Mouse (Mus musculus): ENCODE data around the gene Zcchc7. TPM values are rescaled to one million over a fixed set of nuclear protein-coding genes. Genes with fewer than 3 reads are reported as not detected.

Zcchc7 gene
- polyA plus RNA-seq, 1 experiment from 2014 or later: 22.3 TPM

DNA sequence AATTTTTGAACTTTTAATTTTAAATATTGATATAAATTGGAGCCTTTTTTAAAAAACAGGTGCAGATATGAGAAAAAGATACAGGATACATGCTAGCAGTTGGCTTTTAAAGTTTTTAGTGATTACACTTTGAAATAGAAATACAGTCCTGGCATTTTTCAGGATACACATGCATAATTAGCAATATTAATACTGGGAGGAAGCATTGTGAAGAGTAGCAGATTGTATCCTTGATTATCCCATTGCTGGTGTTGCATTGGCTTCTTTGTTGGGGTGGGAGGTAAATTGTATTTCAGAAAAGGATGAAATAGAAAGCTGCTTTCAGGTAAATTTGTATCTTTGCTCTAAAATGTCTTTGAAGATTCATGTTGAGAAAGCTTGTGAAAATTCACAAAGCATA is 22.0 kb downstream of the Zcchc7 start:
- no peak overlapping the region for H3K4me2 ChIP-seq (ENCODE audit: low read depth, severe bottlenecking)
- DNase-seq (ENCODE audit: low spot score) (no peak), ATAC-seq (ENCODE audit: insufficient number of reproducible peaks, low FRiP score, low TSS enrichment, low read depth) (no peak)
- no peaks in the 10 kb centered on the region for H3K36me3 ChIP-seq (ENCODE audit: control insufficient read depth, insufficient read depth, low read length)
- no peaks in the 10 kb centered on the region for H3K4me1 ChIP-seq (ENCODE audit: control insufficient read depth, insufficient read depth, low read length)
- H3K4me3 ChIP-seq (ENCODE audit: low read depth, low read length): no peak overlapping the region
- H3K27ac ChIP-seq (replicated peaks; ENCODE audit: low read depth, low read length): no peak overlapping the region
- H3K27me3 ChIP-seq (ENCODE audit: control insufficient read depth, insufficient read depth, low read length): no peaks in the 10 kb centered on the region
- no peaks in the 10 kb centered on the region for H3K9me3 ChIP-seq (ENCODE audit: control insufficient read depth, low read length)
- H3K9ac ChIP-seq (ENCODE audit: low read length): no peak overlapping the region

DNA sequence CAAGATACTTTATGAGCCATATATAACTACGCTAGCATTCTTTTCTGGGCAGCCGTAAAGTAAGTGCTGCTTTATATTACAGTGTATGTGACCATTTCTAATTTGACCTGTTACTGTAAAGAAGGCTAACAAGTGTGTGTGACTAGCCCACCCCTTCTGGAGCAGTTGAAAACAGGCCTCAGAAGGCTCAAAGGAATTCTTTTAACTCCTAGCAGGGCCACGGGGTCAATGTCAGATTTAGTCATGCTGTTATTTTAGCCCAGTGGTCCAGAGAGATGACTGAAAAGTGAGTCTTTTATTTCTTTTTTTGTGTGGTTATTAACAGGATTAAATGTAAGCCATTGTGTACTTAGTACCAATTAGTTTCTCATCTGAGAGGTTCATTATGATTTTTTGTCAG is 22.6 kb downstream of the Zcchc7 start:
- WGBS: 53% methylated on average over 3 of the region's 3 CpGs
- Histone ChIP-seq H3K9me3 (ENCODE audit: control insufficient read depth, low read length) (no peaks in the 10 kb centered on the region), H3K36me3 (ENCODE audit: control insufficient read depth, insufficient read depth, low read length) (no peaks in the 10 kb centered on the region), H3K4me2 (ENCODE audit: low read depth, severe bottlenecking) (no peak overlapping the region), H3K9ac (ENCODE audit: low read length) (no peak overlapping the region), H3K27ac (replicated peaks; ENCODE audit: low read depth, low read length) (no peak overlapping the region), H3K4me3 (ENCODE audit: low read depth, low read length) (no peak overlapping the region), H3K27me3 (ENCODE audit: control insufficient read depth, insufficient read depth, low read length) (no peaks in the 10 kb centered on the region), H3K4me1 (ENCODE audit: control insufficient read depth, insufficient read depth, low read length) (no peaks in the 10 kb centered on the region)
- DNase-seq (ENCODE audit: low spot score): peak; percentile 33
- ATAC-seq (ENCODE audit: insufficient number of reproducible peaks, low FRiP score, low TSS enrichment, low read depth): no peak

DNA sequence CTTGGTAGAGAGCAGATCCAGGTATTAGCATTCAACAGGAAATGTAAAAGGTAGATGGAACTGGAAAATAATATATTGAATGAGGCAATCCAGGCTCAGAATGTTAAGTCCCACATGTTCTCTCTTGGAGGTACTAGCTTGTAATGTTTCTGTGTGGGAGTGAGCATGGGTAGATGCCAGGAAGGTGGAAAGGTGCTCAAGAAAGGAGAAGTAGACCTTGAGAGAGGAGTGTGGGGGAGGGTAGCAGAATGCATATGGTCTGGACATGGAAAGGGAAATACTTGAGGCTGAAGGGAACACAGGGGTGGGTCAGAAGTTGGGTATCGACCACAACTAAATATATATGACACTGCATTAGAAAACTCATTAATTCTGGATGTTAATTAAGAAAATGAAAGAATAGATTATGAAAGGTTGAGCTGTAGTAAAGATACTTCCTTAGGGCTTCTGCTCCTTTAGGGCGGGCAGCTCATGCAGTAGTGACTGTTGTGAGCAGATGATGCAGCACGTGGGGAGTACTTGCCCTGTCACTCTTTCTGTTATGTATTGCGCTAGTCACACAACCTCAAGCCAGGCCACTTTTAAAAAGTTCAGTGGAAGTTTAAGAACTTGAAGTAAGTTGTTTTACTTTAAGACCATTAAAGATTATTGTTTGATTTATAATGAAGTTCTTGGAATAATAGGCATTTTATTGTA is 24.9 kb downstream of the Zcchc7 start:
- no peaks in the 10 kb centered on the region for H3K4me1 ChIP-seq (ENCODE audit: control insufficient read depth, insufficient read depth, low read length)
- H3K36me3 ChIP-seq (ENCODE audit: control insufficient read depth, insufficient read depth, low read length): no peaks in the 10 kb centered on the region
- DNase-seq (ENCODE audit: low spot score) (no peak), ATAC-seq (ENCODE audit: insufficient number of reproducible peaks, low FRiP score, low TSS enrichment, low read depth) (no peak)
- no peak overlapping the region for H3K9ac ChIP-seq (ENCODE audit: low read length)
- 77% methylated on average over 4 of the region's 4 CpGs for WGBS
- no peaks in the 10 kb centered on the region for H3K9me3 ChIP-seq (ENCODE audit: control insufficient read depth, low read length)
- no peak overlapping the region for H3K4me3 ChIP-seq (ENCODE audit: low read depth, low read length)
- no peak overlapping the region for H3K27ac ChIP-seq (replicated peaks; ENCODE audit: low read depth, low read length)
- no peaks in the 10 kb centered on the region for H3K27me3 ChIP-seq (ENCODE audit: control insufficient read depth, insufficient read depth, low read length)
- no peak overlapping the region for H3K4me2 ChIP-seq (ENCODE audit: low read depth, severe bottlenecking)

DNA sequence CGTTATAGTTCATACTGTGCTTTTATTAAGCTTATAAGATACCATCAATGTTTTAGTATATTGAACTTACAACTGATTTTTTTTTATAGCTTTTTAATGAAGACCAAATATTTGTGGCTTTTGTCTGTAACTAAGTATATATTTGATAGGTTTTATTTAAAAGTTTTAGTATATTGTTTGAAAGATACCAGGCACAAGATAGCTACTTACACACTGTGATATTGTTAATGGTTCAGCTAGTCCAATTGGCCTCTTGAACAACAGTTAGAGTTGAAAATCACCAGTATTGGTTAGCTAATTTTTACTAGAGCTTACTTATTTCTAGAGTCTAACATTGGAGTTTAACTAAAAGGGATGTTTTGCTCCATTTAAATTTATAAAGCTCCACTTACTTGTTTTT is 25.8 kb downstream of the Zcchc7 start:
- H3K9ac ChIP-seq (ENCODE audit: low read length): no peak overlapping the region
- H3K27me3 ChIP-seq (ENCODE audit: control insufficient read depth, insufficient read depth, low read length): no peaks in the 10 kb centered on the region
- no peak overlapping the region for H3K4me2 ChIP-seq (ENCODE audit: low read depth, severe bottlenecking)
- H3K36me3 ChIP-seq (ENCODE audit: control insufficient read depth, insufficient read depth, low read length): no peaks in the 10 kb centered on the region
- WGBS: 82% methylated on average over 1 of the region's 1 CpGs
- DNase-seq (ENCODE audit: low spot score): no peak
- no peak for ATAC-seq (ENCODE audit: insufficient number of reproducible peaks, low FRiP score, low TSS enrichment, low read depth)
- H3K27ac ChIP-seq (replicated peaks; ENCODE audit: low read depth, low read length): no peak overlapping the region
- H3K4me1 ChIP-seq (ENCODE audit: control insufficient read depth, insufficient read depth, low read length): no peaks in the 10 kb centered on the region
- no peaks in the 10 kb centered on the region for H3K9me3 ChIP-seq (ENCODE audit: control insufficient read depth, low read length)
- no peak overlapping the region for H3K4me3 ChIP-seq (ENCODE audit: low read depth, low read length)

- no peak overlapping the region for H3K9ac ChIP-seq (ENCODE audit: low read length)
These were observed 28.1 kb downstream of the Zcchc7 start for GRCm38 (mm10) chr4:44783566-44784292.

DNA sequence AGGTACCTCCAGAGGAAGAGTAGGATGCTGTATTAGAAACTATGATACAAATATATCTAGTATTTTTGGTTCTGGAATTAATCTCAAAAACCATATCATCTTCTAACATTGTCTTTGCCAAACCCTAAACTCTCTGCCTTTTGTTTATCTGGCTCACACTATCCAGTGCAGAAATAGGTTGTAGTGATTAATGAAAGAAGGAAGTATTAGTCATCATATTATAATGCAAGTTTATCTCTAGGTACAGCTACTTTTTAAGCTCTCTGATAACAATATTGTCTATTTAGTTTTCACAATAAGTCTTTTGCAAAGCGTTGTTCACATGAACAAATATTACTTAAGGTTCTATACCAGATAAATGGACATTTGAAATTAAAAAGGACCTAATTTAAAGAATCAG is 57.2 kb downstream of the Zcchc7 start:
- Histone ChIP-seq H3K27me3 (ENCODE audit: control insufficient read depth, insufficient read depth, low read length) (no peaks in the 10 kb centered on the region), H3K4me2 (ENCODE audit: low read depth, severe bottlenecking) (no peak overlapping the region), H3K4me1 (ENCODE audit: control insufficient read depth, insufficient read depth, low read length) (no peaks in the 10 kb centered on the region), H3K9ac (ENCODE audit: low read length) (no peak overlapping the region), H3K4me3 (ENCODE audit: low read depth, low read length) (no peak overlapping the region), H3K9me3 (ENCODE audit: control insufficient read depth, low read length) (no peaks in the 10 kb centered on the region), H3K27ac (replicated peaks; ENCODE audit: low read depth, low read length) (no peak overlapping the region), H3K36me3 (ENCODE audit: control insufficient read depth, insufficient read depth, low read length) (no peaks in the 10 kb centered on the region)
- DNase-seq (ENCODE audit: low spot score) (no peak), ATAC-seq (ENCODE audit: insufficient number of reproducible peaks, low FRiP score, low TSS enrichment, low read depth) (no peak)
- 94% methylated on average over 1 of the region's 1 CpGs for WGBS

More at GRCm38 (mm10) chr4:44783566-44784292, 28.1 kb downstream of the Zcchc7 start:
- no peak overlapping the region for H3K4me2 ChIP-seq (ENCODE audit: low read depth, severe bottlenecking)
- no peak overlapping the region for H3K4me3 ChIP-seq (ENCODE audit: low read depth, low read length)
- WGBS: 36% methylated on average over 6 of the region's 6 CpGs
- no peaks in the 10 kb centered on the region for H3K9me3 ChIP-seq (ENCODE audit: control insufficient read depth, low read length)
- H3K27ac ChIP-seq (replicated peaks; ENCODE audit: low read depth, low read length): no peak overlapping the region
- no peaks in the 10 kb centered on the region for H3K27me3 ChIP-seq (ENCODE audit: control insufficient read depth, insufficient read depth, low read length)
- no peaks in the 10 kb centered on the region for H3K36me3 ChIP-seq (ENCODE audit: control insufficient read depth, insufficient read depth, low read length)
- H3K4me1 ChIP-seq (ENCODE audit: control insufficient read depth, insufficient read depth, low read length): no peaks in the 10 kb centered on the region
- no peak for DNase-seq (ENCODE audit: low spot score)
- no peak for ATAC-seq (ENCODE audit: insufficient number of reproducible peaks, low FRiP score, low TSS enrichment, low read depth)

- Histone ChIP-seq H3K4me3 (ENCODE audit: low read depth, low read length) (no peak overlapping the region), H3K9ac (ENCODE audit: low read length) (no peak overlapping the region), H3K27ac (replicated peaks; ENCODE audit: low read depth, low read length) (no peak overlapping the region), H3K27me3 (ENCODE audit: control insufficient read depth, insufficient read depth, low read length) (no peaks in the 10 kb centered on the region), H3K4me1 (ENCODE audit: control insufficient read depth, insufficient read depth, low read length) (no peaks in the 10 kb centered on the region), H3K36me3 (ENCODE audit: control insufficient read depth, insufficient read depth, low read length) (no peaks in the 10 kb centered on the region), H3K9me3 (ENCODE audit: control insufficient read depth, low read length) (no peaks in the 10 kb centered on the region), H3K4me2 (ENCODE audit: low read depth, severe bottlenecking) (no peak overlapping the region)
- DNase-seq (ENCODE audit: low spot score) (no peak), ATAC-seq (ENCODE audit: insufficient number of reproducible peaks, low FRiP score, low TSS enrichment, low read depth) (no peak)
- 65% methylated on average over 4 of the region's 4 CpGs for WGBS
These were observed 58.1 kb downstream of the Zcchc7 start for GRCm38 (mm10) chr4:44813770-44814169.

DNA sequence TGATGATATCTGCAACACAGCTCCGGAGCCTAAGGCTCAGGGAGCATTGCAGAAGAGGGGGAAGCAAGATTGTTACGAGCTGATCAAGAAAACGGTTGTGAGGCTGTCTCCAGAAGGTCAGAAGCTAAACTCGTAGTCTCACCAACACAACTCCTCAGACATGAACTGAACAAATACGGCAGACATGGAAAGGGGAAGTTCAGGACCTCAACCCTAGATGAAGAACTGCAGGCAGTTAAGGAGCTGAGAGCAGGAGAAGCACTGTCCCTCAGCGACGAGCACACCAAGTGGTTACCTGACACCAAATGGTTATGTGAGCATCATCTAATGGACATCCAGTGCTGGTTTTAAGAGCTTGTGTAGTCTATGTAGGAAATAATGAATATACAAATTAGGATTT is 60.9 kb downstream of the Zcchc7 start:
- no peak overlapping the region for H3K4me2 ChIP-seq (ENCODE audit: low read depth, severe bottlenecking)
- H3K27ac ChIP-seq (replicated peaks; ENCODE audit: low read depth, low read length): no peak overlapping the region
- no peaks in the 10 kb centered on the region for H3K4me1 ChIP-seq (ENCODE audit: control insufficient read depth, insufficient read depth, low read length)
- H3K9ac ChIP-seq (ENCODE audit: low read length): no peak overlapping the region
- WGBS: 73% methylated on average over 7 of the region's 7 CpGs
- ATAC-seq (ENCODE audit: insufficient number of reproducible peaks, low FRiP score, low TSS enrichment, low read depth): no peak
- H3K4me3 ChIP-seq (ENCODE audit: low read depth, low read length): no peak overlapping the region
- H3K27me3 ChIP-seq (ENCODE audit: control insufficient read depth, insufficient read depth, low read length): no peaks in the 10 kb centered on the region
- no peak for DNase-seq (ENCODE audit: low spot score)
- no peaks in the 10 kb centered on the region for H3K36me3 ChIP-seq (ENCODE audit: control insufficient read depth, insufficient read depth, low read length)
- H3K9me3 ChIP-seq (ENCODE audit: control insufficient read depth, low read length): no peaks in the 10 kb centered on the region

All from limb, embryonic 11.5 days (tissue).